Mouse (Mus musculus): ENCODE measurements around the gene Plscr2. TPM values are rescaled to one million over a fixed set of nuclear protein-coding genes. Genes with fewer than 3 reads are reported as not detected.

Gene Plscr2
- polyA plus RNA-seq (2021; fragmentation: Nextera tagmentation) = 1.8 and 2.1 TPM in 2 replicates
- long read RNA-seq, experiment 1, transcript Plscr2-201 (8 exons, 1,874 nt) = major isoform, 10 of 16 reads
- long read RNA-seq, experiment 1, partial matches to known transcripts = 1 of 16 reads
- long read RNA-seq, experiment 1, other reads (novel, unspliced or antisense) = 5 of 16 reads
- long read RNA-seq, experiment 2, partial matches to known transcripts = 0 of 1 reads
- long read RNA-seq, experiment 2, other reads (novel, unspliced or antisense) = 0 of 1 reads

DNA sequence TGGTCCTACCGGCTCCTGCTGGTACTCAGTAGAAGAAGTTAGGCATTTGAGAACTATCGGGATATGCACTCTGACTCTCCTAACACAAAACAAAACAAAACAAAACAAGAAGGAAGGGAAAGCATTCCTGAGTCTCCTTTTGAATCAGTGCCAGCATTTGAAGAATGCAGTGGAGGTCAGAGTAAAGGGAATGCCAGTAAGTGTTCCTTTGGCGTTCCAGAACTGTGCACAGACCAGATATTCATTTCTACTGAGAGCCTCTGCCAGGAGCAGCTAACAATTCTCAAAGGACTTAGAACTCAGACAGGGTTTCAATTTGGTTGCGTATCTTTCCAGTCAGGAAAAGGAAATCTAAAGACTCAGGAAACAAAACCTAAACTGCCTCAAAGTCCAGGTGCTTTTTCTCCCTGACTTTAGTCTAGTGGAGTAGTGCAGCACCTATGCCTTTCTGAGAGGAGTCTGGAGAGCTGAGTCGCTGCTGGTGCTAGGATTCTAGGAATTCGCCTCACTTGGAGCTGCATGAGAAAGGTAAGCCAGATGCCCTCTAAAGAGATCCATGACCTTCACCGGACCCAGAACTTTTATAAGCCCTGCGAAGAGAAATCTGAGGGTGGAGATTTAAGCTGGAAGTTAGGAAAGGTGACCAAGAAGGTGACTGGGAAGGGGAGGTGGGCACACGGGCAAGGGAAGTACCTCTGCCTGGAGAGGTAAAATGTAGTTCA, at the start of gene Plscr2:
Gene Plscr2 (plus strand): TSS at position 117 of the 722 bp plus-strand sequence.

DNA sequence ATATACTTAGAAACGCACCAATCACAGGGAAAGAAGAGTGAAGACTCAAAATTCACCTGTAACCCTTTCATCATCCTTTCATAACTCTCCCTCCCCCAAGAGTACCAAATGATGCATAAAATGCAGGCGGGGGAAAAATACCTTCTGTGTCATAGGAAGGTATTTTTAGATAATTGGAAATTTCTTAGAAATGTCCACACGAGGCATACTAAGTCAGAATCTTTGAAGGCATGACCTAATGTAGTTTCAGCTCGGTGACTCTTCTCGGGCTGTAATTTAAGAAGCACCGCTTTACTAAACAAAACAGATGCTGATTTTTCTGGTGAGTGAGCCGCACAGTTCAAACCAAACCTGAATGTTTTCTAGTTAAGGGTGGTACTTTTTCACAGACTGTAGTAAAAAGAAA, 26.0 kb upstream of the Plscr2 start, which contains the start of gene Plscr1:
Gene Plscr1 (plus strand): TSS at position 304 of the 406 bp plus-strand sequence.

DNA sequence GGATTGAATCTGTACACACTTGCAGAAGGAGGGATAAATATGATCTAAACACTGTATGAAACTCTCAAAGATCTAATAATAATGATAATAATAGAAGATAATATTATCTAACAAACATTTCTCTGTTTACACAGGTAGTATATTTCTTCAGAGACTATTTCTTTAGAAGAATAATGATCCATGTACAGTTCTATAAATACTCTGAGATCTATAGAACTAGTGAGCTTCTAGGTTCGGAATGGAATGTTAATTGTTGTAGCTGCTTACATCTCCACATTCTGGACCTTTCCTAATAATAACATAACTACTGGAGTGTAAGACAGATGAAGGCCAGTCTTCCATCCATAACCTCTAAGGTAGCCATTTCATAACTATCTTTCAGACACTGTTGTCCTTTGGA, 33.7 kb downstream of the Plscr2 start, which contains the start of gene 1700057G04Rik:
Gene 1700057G04Rik (plus strand): TSS at position 301 of the 400 bp plus-strand sequence.

Other genes starting within 250 kb of the Plscr2 start
- gene Plscr5, start 82.7 kb upstream of the Plscr2 start, polyA plus RNA-seq (2021; fragmentation: Nextera tagmentation) = not detected in 2 replicates
- gene Plscr1, start 25.9 kb upstream of the Plscr2 start, polyA plus RNA-seq (2021; fragmentation: Nextera tagmentation) = 2.3 and 2.4 TPM in 2 replicates
- not detected in 2 replicates for gene 1700057G04Rik, start 33.8 kb downstream of the Plscr2 start, polyA plus RNA-seq (2021; fragmentation: Nextera tagmentation)
- gene Plscr4, start 181.8 kb downstream of the Plscr2 start, polyA plus RNA-seq (2021; fragmentation: Nextera tagmentation) = 1.7 and 2.1 TPM in 2 replicates